Mouse (Mus musculus): Measurements from ENCODE around the gene Tmem138. TPM values are rescaled to one million over a fixed set of nuclear protein-coding genes. Genes with fewer than 3 reads are reported as not detected.

The Tmem138 gene
- total RNA-seq, 2 experiments from 2014 or later = 11.2 to 13.2 TPM

DNA sequence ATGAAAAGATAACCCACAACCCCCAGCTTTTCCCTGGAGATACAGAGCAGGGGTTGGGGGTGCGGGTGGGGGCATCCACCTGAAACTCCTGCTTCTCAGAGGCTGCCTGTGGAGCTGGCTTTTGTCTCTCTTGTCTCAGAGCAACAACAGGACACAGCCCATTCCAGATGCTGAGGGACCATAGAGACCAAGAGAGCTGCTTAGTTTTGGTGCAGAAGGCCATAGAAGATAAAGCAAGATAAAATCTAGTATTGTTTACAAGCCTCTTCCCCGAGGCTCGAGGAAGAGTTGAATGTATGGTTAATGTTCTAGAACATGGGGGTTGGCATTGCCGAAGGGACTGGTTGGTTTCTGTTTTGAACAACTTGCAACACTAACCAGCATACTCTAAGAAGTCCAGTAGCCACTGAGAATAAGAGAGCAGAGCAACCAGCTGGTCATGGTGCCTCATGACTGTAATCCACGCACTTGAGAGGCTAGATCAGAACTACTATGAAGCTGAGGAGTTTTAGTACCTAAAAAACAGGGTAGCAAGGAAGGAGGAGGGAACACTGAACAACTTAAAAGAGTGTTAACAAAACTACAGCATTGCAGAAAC is 53.6 kb downstream of the Tmem138 start:
- DNase-seq (ENCODE audit: low spot score in 2 of 2) = no peak
- intact Hi-C loops (cut with DNase I) = no loop called here

DNA sequence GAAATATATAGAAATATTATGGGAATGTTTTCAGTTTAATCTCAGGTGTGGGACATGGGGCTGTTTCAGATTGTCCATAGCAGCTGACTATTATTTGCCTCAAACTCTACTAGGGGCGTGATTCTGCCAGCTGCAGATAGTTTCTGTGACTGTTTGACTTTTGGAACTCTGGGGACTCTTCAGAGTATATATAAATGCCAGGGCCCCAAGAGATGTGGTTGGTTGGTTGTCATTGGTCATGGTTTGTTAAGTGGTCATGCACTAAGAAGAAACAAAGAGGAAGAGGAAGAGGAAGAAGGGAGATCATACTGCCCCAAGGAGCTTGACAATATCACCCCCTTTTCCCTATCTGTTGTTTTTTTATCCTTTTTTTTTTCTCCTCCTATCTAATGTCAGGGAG is 55.2 kb downstream of the Tmem138 start:
- no peak for DNase-seq (ENCODE audit: low spot score in 2 of 2)
- intact Hi-C loops (cut with DNase I) = no loop called here

Other genes starting within 250 kb of the Tmem138 start
- gene Syt7, start 188.3 kb downstream of the Tmem138 start, total RNA-seq (2021) = 100 to 1,000 TPM; 279 to 314 TPM
- gene Lrrc10b, start 119.9 kb downstream of the Tmem138 start, total RNA-seq (2021) = 10 to 100 TPM in 1 of 2 experiments, 1 to 10 TPM in 1; 8.8 to 12.7 TPM
- 1 to 10 TPM in 1 of 2 experiments, under 1 TPM in 1; 0.89 to 1.0 TPM for gene Ppp1r32, start 94.4 kb downstream of the Tmem138 start, total RNA-seq (2021)
- 10 to 100 TPM; 70.2 to 70.9 TPM for gene Cpsf7, start 52.1 kb downstream of the Tmem138 start, total RNA-seq (2021)
- 10 to 100 TPM; 59.0 to 60.1 TPM for gene Sdhaf2, start 51.2 kb downstream of the Tmem138 start, total RNA-seq (2021)
- gene Tmem216, start 21.1 kb downstream of the Tmem138 start, total RNA-seq (2021) = 10 to 100 TPM; 10.2 to 11.4 TPM
- 10 to 100 TPM; 11.8 to 12.1 TPM for gene Cyb561a3, start 190 bp downstream of the Tmem138 start, total RNA-seq (2021)
- 100 to 1,000 TPM; 195 to 201 TPM for gene Ddb1, start 28.0 kb upstream of the Tmem138 start, total RNA-seq (2021)
- 10 to 100 TPM; 24.7 to 26.2 TPM for gene Tkfc, start 28.3 kb upstream of the Tmem138 start, total RNA-seq (2021)
- gene Vwce, start 56.9 kb upstream of the Tmem138 start, total RNA-seq (2021) = under 1 TPM; 0.37 to 0.76 TPM
- not detected for gene Pga5, start 100.7 kb upstream of the Tmem138 start, total RNA-seq (2021)
- 10 to 100 TPM; 29.3 to 32.5 TPM for gene Vps37c, start 111.4 kb upstream of the Tmem138 start, total RNA-seq (2021)
- under 1 TPM; 0.17 to 0.22 TPM for gene Cd5, start 161.6 kb upstream of the Tmem138 start, total RNA-seq (2021)

All from left cerebral cortex, postnatal 14 days (tissue).